Mouse (Mus musculus): ENCODE data around the gene Gemin8. TPM values are rescaled to one million over a fixed set of nuclear protein-coding genes. Genes with fewer than 3 reads are reported as not detected.

Gemin8 gene
- polyA plus RNA-seq (2016; fragmentation: Nextera tagmentation; extraction: Ambion mirVana): 17.7 and 19.6 TPM in 2 replicates

GRCm38 (mm10) chrX:166169892-166170799 lies at the start of gene Gemin8:
Gene Gemin8 (plus strand): TSS chrX:166170454.
- H3K4me1 ChIP-seq: peaks cover 19% of the 10 kb centered on the region
- peaks cover 73% of the 10 kb centered on the region for H3K27me3 ChIP-seq (ENCODE audit: low read depth, poor library complexity, severe bottlenecking)
- H3K36me3 ChIP-seq: no peaks in the 10 kb centered on the region
- no peaks in the 10 kb centered on the region for H3K9me3 ChIP-seq (replicated peaks)
- peak within 1 kb of the TSS; percentile 61 for H3K4me3 ChIP-seq
- WGBS: 10% methylated on average over 31 of the region's 31 CpGs
- DNase-seq (ENCODE audit: low spot score): peak; percentile 93
- peak within 1 kb of the TSS; percentile 88 for H3K27ac ChIP-seq (replicated peaks)

GRCm38 (mm10) chrX:166147158-166147846 lies 23.0 kb upstream of the Gemin8 start:
- H3K36me3 ChIP-seq: no peaks in the 10 kb centered on the region
- no peak for DNase-seq (ENCODE audit: low spot score)
- H3K27me3 ChIP-seq (ENCODE audit: low read depth, poor library complexity, severe bottlenecking): peaks cover 77% of the 10 kb centered on the region
- no peak overlapping the region for H3K4me3 ChIP-seq
- 73% methylated on average over 15 of the region's 15 CpGs for WGBS
- H3K9me3 ChIP-seq (replicated peaks): no peaks in the 10 kb centered on the region
- H3K4me1 ChIP-seq: no peaks in the 10 kb centered on the region
- H3K27ac ChIP-seq (replicated peaks): no peak overlapping the region

- no peaks in the 10 kb centered on the region for H3K9me3 ChIP-seq (replicated peaks)
- H3K4me3 ChIP-seq: no peak overlapping the region
- no peaks in the 10 kb centered on the region for H3K36me3 ChIP-seq
- H3K27ac ChIP-seq (replicated peaks): no peak overlapping the region
- 71% methylated on average over 4 of the region's 4 CpGs for WGBS
- DNase-seq (ENCODE audit: low spot score): no peak
- peaks cover 29% of the 10 kb centered on the region for H3K27me3 ChIP-seq (ENCODE audit: low read depth, poor library complexity, severe bottlenecking)
- H3K4me1 ChIP-seq: no peaks in the 10 kb centered on the region
Measured at GRCm38 (mm10) chrX:166162773-166163172, 7.5 kb upstream of the Gemin8 start.

GRCm38 (mm10) chrX:166167307-166167706 lies 2.9 kb upstream of the Gemin8 start:
- DNase-seq (ENCODE audit: low spot score): no peak
- Histone ChIP-seq H3K36me3 (no peaks in the 10 kb centered on the region), H3K4me1 (peaks cover 11% of the 10 kb centered on the region), H3K4me3 (no peak overlapping the region), H3K9me3 (replicated peaks) (no peaks in the 10 kb centered on the region), H3K27ac (replicated peaks) (no peak overlapping the region), H3K27me3 (ENCODE audit: low read depth, poor library complexity, severe bottlenecking) (peaks cover 60% of the 10 kb centered on the region)
- WGBS: 8% methylated on average over 4 of the region's 4 CpGs

- H3K27ac ChIP-seq (replicated peaks): no peak overlapping the region
- peaks cover 14% of the 10 kb centered on the region for H3K4me1 ChIP-seq
- no peak overlapping the region for H3K4me3 ChIP-seq
- H3K36me3 ChIP-seq: no peaks in the 10 kb centered on the region
- DNase-seq (ENCODE audit: low spot score): no peak
- 66% methylated on average over 3 of the region's 3 CpGs for WGBS
- H3K27me3 ChIP-seq (ENCODE audit: low read depth, poor library complexity, severe bottlenecking): peaks cover 66% of the 10 kb centered on the region
- no peaks in the 10 kb centered on the region for H3K9me3 ChIP-seq (replicated peaks)
Measured at GRCm38 (mm10) chrX:166167923-166168322, 2.3 kb upstream of the Gemin8 start.

GRCm38 (mm10) chrX:166170800-166171738 lies 815 bp downstream of the Gemin8 start:
- peaks cover 73% of the 10 kb centered on the region for H3K27me3 ChIP-seq (ENCODE audit: low read depth, poor library complexity, severe bottlenecking)
- WGBS: 46% methylated on average over 9 of the region's 9 CpGs
- H3K36me3 ChIP-seq: no peaks in the 10 kb centered on the region

DNA sequence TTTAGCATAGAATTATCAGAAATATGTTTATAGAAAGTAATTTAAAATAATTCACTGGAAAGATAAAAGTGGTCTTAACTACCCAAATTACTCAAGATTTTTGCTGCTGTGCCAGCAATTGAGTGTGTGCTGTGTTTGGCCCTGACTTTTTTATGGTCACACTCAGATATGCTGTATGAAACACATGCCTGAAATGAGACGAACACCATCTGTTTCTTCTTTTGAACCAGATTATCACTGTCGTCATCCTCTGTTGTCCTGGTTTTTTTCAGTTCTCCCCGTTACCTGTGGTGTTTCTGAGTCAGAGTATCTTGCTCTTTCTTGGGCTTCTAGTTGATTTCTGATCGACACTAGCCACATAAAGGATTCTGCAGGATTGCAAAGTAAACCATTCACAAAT lies 1.8 kb downstream of the Gemin8 start:
- DNase-seq (ENCODE audit: low spot score): no peak
- H3K27me3 ChIP-seq (ENCODE audit: low read depth, poor library complexity, severe bottlenecking): peaks cover 68% of the 10 kb centered on the region
- WGBS: 73% methylated on average over 4 of the region's 4 CpGs
- H3K4me1 ChIP-seq: peaks cover 19% of the 10 kb centered on the region
- no peak overlapping the region for H3K27ac ChIP-seq (replicated peaks)
- no peaks in the 10 kb centered on the region for H3K9me3 ChIP-seq (replicated peaks)
- no peaks in the 10 kb centered on the region for H3K36me3 ChIP-seq
- no peak overlapping the region for H3K4me3 ChIP-seq

More at GRCm38 (mm10) chrX:166170800-166171738, 815 bp downstream of the Gemin8 start:
- peak overlapping the region; percentile 88 for H3K27ac ChIP-seq (replicated peaks)
- H3K4me1 ChIP-seq: peaks cover 19% of the 10 kb centered on the region
- no peaks in the 10 kb centered on the region for H3K9me3 ChIP-seq (replicated peaks)
- peak overlapping the region; percentile 61 for H3K4me3 ChIP-seq
- DNase-seq (ENCODE audit: low spot score): no peak

- WGBS: 83% methylated on average over 3 of the region's 3 CpGs
Measured at GRCm38 (mm10) chrX:166172661-166173060, 2.4 kb downstream of the Gemin8 start.

DNA sequence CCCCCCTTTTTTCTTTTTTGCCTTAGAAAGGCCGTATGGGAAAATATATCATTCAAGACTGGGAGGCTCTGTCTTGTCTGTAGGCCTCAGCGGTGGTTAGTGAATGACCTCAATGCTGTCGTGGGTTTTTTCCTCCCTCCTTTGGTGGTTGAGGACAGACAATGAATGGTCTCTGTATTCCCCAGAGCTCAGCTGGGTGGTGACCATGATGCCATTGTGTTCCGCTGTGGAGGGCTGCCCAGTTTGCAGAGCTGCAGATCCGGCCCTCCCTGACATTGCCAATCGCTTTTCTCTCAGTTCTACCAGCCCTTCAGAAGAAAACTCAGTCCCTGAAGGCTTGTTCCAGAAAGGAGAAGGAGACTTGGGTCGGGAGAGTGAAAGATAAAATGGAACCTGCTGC lies 3.5 kb downstream of the Gemin8 start:
- 62% methylated on average over 7 of the region's 7 CpGs for WGBS
- DNase-seq (ENCODE audit: low spot score): no peak
- peak overlapping the region; percentile 55; the same call in 1 of the 2 replicates for H3K27ac ChIP-seq (replicated peaks)

More at GRCm38 (mm10) chrX:166172661-166173060, 2.4 kb downstream of the Gemin8 start:
- DNase-seq (ENCODE audit: low spot score): no peak
- Histone ChIP-seq H3K27ac (replicated peaks) (no peak overlapping the region; the same call in 1 of the 2 replicates), H3K36me3 (0 out of 2 replicates have a peak, but pooled peaks cover 2% of the 10 kb centered on the region), H3K4me1 (peaks cover 19% of the 10 kb centered on the region), H3K4me3 (no peak overlapping the region), H3K9me3 (replicated peaks) (no peaks in the 10 kb centered on the region), H3K27me3 (ENCODE audit: low read depth, poor library complexity, severe bottlenecking) (peaks cover 67% of the 10 kb centered on the region)

DNA sequence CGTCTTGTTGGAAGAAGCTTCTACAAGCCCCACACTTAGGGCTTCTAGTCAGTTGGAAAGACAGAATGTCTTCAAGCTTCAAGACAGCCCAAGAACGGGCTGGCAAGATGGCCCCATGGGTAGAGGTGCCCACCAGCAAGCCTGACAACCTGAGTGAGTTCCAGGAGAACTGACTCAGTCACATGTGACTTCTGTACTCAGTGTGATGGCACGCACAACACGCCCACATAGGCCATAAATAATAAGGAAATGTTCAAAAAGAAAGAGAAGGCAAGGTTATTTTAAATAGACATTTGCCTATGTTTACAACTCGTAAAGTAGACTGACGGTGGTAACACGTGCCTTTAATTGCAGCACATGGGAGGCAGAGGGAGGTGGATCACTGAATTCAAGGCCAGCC lies 7.7 kb downstream of the Gemin8 start:
- peaks cover 62% of the 10 kb centered on the region for H3K27me3 ChIP-seq (ENCODE audit: low read depth, poor library complexity, severe bottlenecking)
- DNase-seq (ENCODE audit: low spot score): no peak

More for the DNA sequence above, 3.5 kb downstream of the Gemin8 start:
- Histone ChIP-seq H3K4me3 (no peak overlapping the region), H3K36me3 (0 out of 2 replicates have a peak, but pooled peaks cover 5% of the 10 kb centered on the region), H3K27me3 (ENCODE audit: low read depth, poor library complexity, severe bottlenecking) (peaks cover 56% of the 10 kb centered on the region), H3K4me1 (peaks cover 19% of the 10 kb centered on the region), H3K9me3 (replicated peaks) (no peaks in the 10 kb centered on the region)

DNA sequence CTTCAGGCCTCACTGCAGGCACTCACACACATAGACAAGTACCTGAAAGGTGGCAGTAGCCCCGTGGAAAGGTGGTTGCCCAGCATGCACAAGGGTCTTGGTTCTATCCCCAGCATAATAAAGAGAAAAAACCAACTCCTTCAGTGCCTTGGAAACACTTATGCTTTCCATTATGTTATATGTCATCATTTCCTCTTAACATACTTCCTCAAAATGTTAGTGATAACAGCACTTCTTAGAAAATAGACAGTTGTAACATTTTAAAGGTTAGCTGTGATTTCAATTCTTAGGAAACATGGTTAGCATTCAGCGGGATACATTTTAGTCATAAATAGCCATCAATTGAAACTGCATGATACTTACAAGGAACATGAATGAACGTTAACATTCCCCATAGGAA lies 12.8 kb downstream of the Gemin8 start:
- peaks cover 4% of the 10 kb centered on the region; the same call in 1 of the 2 replicates for H3K36me3 ChIP-seq
- no peak overlapping the region for H3K4me3 ChIP-seq
- no peak for DNase-seq (ENCODE audit: low spot score)
- 83% methylated on average over 3 of the region's 3 CpGs for WGBS
- no peaks in the 10 kb centered on the region for H3K9me3 ChIP-seq (replicated peaks)
- no peak overlapping the region for H3K27ac ChIP-seq (replicated peaks)
- H3K4me1 ChIP-seq: no peaks in the 10 kb centered on the region
- H3K27me3 ChIP-seq (ENCODE audit: low read depth, poor library complexity, severe bottlenecking): peaks cover 86% of the 10 kb centered on the region

More for the DNA sequence above, 7.7 kb downstream of the Gemin8 start:
- H3K9me3 ChIP-seq (replicated peaks): no peaks in the 10 kb centered on the region
- 92% methylated on average over 7 of the region's 7 CpGs for WGBS
- no peak overlapping the region for H3K27ac ChIP-seq (replicated peaks)
- H3K36me3 ChIP-seq: 0 out of 2 replicates have a peak, but pooled peaks cover 5% of the 10 kb centered on the region
- peaks cover 4% of the 10 kb centered on the region for H3K4me1 ChIP-seq
- no peak overlapping the region for H3K4me3 ChIP-seq
